Mouse (Mus musculus): Measurements from ENCODE around the gene Rcan1. TPM values are rescaled to one million over a fixed set of nuclear protein-coding genes. Genes with fewer than 3 reads are reported as not detected.
"Not testable (repeated sequence)": the region's sequence is repeated elsewhere in the genome, so short reads cannot be mapped to it uniquely, and the experiment has no call there.

Gene Rcan1
- polyA plus RNA-seq (2016; fragmentation: Nextera tagmentation; extraction: Ambion mirVana): 32.3 and 32.6 TPM in 2 replicates

DNA sequence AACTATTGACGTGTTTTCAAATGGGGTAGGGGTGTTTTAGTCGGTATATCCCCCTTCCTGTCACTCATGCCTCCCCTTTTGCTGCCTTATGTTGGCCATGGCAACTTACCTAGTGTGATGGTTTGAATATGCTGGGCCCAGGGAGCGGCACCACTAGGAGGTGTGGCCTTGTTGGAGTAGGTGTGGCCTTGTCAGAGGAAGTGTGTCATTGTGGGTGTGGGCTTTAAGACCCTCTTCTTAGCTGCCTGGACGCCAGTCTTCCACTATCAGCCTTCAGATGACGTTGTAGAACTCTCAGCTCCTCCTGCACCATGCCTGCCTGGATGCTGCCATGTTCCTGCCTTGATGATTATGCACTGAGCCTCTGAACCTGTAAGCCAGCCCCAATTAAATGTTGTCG lies at the start of gene Rcan1:
TSS of gene Rcan1 (minus strand) at position 162 of the 400 bp plus-strand sequence.
- H3K4me1 ChIP-seq (replicated peaks): no peaks in the 10 kb centered on the region
- 69% methylated on average over 6 of the region's 6 CpGs for WGBS
- H3K4me2 ChIP-seq: no peak within 1 kb of the TSS
- no peaks in the 10 kb centered on the region for H3K36me3 ChIP-seq
- H3K4me3 ChIP-seq (replicated peaks): no peak within 1 kb of the TSS
- H3K27ac ChIP-seq: no peak within 1 kb of the TSS
- no peak within 1 kb of the TSS for H3K9ac ChIP-seq (replicated peaks)
- no peaks in the 10 kb centered on the region for H3K9me3 ChIP-seq
- ATAC-seq (ENCODE audit: insufficient number of reproducible peaks, insufficient read depth, low FRiP score, low TSS enrichment, low read depth): no peak
- no peaks in the 10 kb centered on the region for H3K27me3 ChIP-seq

DNA sequence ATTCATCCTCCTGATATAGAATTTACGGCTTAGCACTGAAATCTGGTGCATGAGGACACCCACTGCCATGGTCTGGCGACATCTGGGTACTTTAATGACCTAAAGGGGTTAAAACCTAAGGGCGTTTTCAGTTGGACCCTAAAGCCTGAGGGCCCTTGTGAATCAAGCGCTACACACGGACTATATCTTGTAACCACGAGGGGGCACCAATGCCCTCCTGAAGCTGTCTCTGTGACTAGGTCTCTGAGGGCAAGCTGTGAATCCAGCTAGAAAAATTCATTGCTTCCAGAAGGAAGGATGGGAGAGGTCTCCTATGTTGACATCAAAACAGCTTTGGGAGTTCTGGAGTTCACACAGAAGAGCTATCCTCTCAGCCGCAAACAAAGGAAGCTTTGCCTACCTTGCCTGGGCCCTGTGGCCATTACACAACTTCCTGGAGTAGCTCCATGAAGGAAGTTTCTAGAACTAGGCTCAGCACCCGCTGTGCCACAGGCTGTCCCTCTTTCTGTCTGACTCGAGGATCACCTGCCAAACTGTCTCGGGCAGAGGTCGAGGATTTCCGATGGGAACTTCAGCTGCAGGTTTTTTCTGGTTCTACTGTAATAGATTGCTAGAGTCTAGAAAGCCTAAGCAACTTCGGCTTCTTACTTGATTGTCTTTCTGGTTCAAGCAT lies 49.3 kb upstream of the Rcan1 start:
- no peak overlapping the region for H3K4me2 ChIP-seq
- 52% methylated on average over 13 of the region's 13 CpGs for WGBS
- peaks cover 33% of the 10 kb centered on the region; the same call in 1 of the 2 replicates for H3K27me3 ChIP-seq
- H3K27ac ChIP-seq: no peak overlapping the region
- H3K36me3 ChIP-seq: no peaks in the 10 kb centered on the region
- ATAC-seq (ENCODE audit: insufficient number of reproducible peaks, insufficient read depth, low FRiP score, low TSS enrichment, low read depth): no peak
- H3K9me3 ChIP-seq: no peaks in the 10 kb centered on the region
- no peak overlapping the region for H3K9ac ChIP-seq (replicated peaks)
- no peak overlapping the region for H3K4me3 ChIP-seq (replicated peaks)
- peaks cover 29% of the 10 kb centered on the region for H3K4me1 ChIP-seq (replicated peaks)

DNA sequence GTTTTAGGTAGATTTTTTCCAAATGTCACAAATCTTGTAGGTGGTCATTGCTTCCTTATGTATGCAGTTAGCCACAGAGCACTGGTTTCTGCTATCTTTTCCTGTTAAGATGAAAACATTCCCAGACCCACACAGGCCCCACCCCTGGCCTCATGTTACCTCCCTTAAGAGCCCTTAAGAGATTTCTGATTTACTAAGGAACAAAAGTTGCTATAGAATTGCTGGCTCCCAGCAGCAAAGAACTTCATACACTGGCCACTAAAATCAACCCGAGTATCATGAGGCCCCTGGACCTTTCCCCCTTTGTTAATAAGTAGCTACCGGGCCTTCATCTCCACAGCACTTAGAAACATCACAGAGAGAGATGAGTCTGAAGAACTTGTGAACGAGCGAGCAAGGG lies 48.1 kb upstream of the Rcan1 start:
- peak overlapping the region; percentile 23 for H3K4me2 ChIP-seq
- peak overlapping the region; percentile 41; the same call in 1 of the 2 replicates for H3K27ac ChIP-seq
- no peaks in the 10 kb centered on the region for H3K9me3 ChIP-seq
- WGBS: 33% methylated on average over 4 of the region's 4 CpGs
- H3K4me1 ChIP-seq (replicated peaks): peaks cover 29% of the 10 kb centered on the region
- H3K36me3 ChIP-seq: no peaks in the 10 kb centered on the region
- ATAC-seq (ENCODE audit: insufficient number of reproducible peaks, insufficient read depth, low FRiP score, low TSS enrichment, low read depth): no peak
- no peak overlapping the region for H3K4me3 ChIP-seq (replicated peaks)
- H3K9ac ChIP-seq (replicated peaks): no peak overlapping the region
- H3K27me3 ChIP-seq: peaks cover 30% of the 10 kb centered on the region

DNA sequence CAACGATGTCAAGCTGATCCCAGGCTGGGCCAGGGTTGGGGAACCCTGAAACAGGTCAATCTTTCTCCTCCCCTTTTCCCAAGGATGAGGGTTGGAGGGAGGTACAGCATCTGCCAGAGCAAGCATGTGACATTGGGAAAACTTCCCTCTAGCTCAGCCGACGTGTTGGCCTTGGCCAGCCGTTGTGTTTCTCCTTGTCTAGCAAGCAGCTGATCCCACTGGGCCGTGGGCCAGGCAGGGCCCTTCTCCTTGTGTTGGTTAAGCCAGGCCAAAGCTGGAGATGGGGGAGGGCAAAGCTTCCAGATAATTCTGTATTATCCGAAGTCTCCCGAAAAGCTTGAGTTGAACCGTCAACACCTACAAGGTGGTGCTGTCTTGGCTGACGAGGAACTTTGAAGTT lies 45.5 kb upstream of the Rcan1 start:
- Histone ChIP-seq H3K4me2 (no peak overlapping the region), H3K9me3 (no peaks in the 10 kb centered on the region), H3K36me3 (no peaks in the 10 kb centered on the region), H3K4me1 (replicated peaks) (peaks cover 20% of the 10 kb centered on the region), H3K27ac (no peak overlapping the region), H3K4me3 (replicated peaks) (no peak overlapping the region), H3K27me3 (peaks cover 26% of the 10 kb centered on the region), H3K9ac (replicated peaks) (no peak overlapping the region)
- 90% methylated on average over 9 of the region's 9 CpGs for WGBS
- no peak for ATAC-seq (ENCODE audit: insufficient number of reproducible peaks, insufficient read depth, low FRiP score, low TSS enrichment, low read depth)

DNA sequence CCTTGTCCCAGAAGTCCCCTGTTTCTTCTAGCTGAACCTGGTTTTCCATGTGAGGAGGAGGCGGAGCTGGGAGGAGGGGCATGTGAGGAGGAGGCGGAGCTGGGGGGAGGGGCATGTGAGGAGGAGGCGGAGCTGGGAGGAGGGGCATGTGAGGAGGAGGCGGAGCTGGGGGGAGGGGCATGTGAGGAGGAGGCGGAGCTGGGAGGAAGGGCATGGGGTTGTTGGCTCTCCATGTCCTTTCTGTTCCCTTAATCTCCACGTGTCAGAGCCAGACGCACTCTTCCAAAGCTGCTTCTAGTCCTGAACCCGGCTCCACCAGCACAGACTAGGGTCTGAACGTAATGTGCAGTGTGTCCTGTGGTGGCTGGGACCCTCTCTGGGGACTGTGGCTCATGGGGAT lies 44.2 kb upstream of the Rcan1 start:
- not testable (repeated sequence) for H3K27ac ChIP-seq; H3K36me3 ChIP-seq; H3K4me3 ChIP-seq (replicated peaks); H3K9me3 ChIP-seq; H3K4me2 ChIP-seq; ATAC-seq (ENCODE audit: insufficient number of reproducible peaks, insufficient read depth, low FRiP score, low TSS enrichment, low read depth); H3K9ac ChIP-seq (replicated peaks)
- Histone ChIP-seq H3K4me1 (replicated peaks) (peaks cover 19% of the 10 kb centered on the region), H3K27me3 (peaks cover 17% of the 10 kb centered on the region)
- 77% methylated on average over 9 of the region's 9 CpGs for WGBS

DNA sequence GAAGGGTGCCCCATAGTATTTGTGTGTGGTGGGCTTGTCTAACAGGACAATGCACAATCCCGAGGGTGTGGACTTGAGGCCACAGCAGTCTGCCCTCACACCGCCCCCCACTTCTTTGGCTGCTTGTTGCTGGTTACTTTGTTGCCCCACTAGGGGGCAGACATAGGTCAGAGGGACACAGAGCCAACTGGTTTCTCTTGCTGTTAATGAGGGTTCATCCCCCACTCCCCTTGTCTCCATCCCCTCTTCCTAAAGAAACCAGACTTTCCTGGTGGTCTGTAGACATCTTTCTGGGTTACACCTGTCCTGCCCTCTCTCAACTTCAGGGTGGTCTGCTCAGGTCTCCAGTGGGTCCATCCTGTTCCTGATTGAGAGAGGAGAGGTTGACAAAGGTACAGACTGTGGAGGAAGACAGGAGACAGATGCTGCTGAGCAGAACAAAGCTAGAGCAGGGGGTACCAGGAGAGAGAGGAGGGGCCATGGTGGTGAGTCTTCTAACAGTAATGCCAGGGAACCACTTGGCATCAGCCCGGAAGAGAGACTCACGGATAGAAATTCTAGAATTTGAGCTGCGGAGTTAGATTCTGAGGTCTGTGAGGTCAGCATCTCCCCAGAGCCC lies 41.2 kb upstream of the Rcan1 start:
- Histone ChIP-seq H3K4me2 (no peak overlapping the region), H3K9ac (replicated peaks) (no peak overlapping the region), H3K4me1 (replicated peaks) (peaks cover 3% of the 10 kb centered on the region), H3K36me3 (no peaks in the 10 kb centered on the region), H3K27ac (no peak overlapping the region), H3K9me3 (no peaks in the 10 kb centered on the region), H3K4me3 (replicated peaks) (no peak overlapping the region), H3K27me3 (peaks cover 13% of the 10 kb centered on the region)
- no peak for ATAC-seq (ENCODE audit: insufficient number of reproducible peaks, insufficient read depth, low FRiP score, low TSS enrichment, low read depth)
- 63% methylated on average over 5 of the region's 5 CpGs for WGBS

DNA sequence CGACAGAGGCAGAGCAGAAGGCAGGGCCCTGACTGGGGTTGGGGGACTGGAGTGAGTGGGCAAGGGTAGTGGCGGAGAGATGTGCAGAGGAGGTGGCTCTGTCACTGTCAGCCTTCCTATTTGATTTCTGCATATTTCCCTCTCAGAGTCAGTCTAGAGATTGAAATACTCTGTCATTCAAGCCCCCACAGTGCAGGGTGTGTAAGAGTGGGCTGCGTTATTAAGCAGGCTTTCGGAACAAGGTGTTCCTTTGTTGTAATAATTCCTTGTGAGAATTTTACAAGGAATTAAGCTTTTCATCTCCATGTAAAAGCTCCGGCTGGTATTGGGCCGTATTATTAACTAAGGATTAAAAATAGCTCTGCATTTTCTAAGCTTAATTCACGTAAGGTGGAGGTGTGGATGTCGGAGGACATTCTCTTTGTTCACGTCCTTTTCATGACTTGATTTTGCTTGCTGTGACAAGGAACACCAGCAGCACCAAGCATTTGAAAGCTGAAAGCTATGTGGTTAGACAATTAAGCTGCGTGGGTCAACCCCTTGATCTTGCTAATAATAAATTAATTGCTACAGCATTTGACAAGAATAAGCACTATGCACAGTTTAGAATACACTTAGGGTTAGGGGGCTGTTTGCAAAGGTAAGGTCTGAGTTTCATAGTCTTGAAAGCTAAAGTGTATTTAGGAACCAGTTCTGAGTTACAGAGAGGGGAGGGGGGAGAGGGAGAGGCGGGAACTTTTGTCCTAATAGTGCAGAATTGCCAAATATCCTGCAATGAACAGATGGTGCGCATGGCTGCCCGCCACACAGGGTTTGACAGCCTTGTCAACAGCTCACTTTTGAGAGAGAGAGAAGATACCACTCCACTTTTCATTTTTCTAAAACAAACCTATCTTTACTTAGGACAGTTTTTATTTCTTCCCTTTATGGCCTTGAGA lies 40.4 kb upstream of the Rcan1 start:
- Histone ChIP-seq H3K4me3 (replicated peaks) (no peak overlapping the region), H3K4me1 (replicated peaks) (peaks cover 3% of the 10 kb centered on the region), H3K4me2 (no peak overlapping the region), H3K36me3 (no peaks in the 10 kb centered on the region), H3K27ac (no peak overlapping the region), H3K9me3 (no peaks in the 10 kb centered on the region), H3K9ac (replicated peaks) (no peak overlapping the region), H3K27me3 (peaks cover 13% of the 10 kb centered on the region)
- WGBS: 64% methylated on average over 13 of the region's 13 CpGs
- ATAC-seq (ENCODE audit: insufficient number of reproducible peaks, insufficient read depth, low FRiP score, low TSS enrichment, low read depth): no peak

DNA sequence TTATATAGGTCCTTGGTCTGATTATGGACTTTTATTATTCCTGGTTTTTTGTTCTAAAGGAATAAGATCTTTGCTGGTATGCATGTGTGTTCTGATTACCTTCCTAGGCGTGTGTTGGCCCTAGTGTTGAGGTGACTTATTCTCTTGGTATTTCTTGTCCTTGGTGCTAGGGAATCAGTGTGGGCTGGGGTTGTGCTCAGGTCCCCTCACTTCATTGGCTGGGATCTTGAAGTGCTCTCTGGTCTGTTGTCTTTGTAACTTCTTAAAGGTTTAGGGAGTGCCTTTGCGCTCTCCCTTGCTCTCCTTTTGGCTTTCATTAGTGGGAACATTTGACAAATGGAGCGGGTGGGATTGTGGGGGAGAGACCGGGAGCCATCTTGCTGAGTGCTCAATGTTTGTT lies 36.9 kb upstream of the Rcan1 start:
- ATAC-seq (ENCODE audit: insufficient number of reproducible peaks, insufficient read depth, low FRiP score, low TSS enrichment, low read depth): no peak
- Histone ChIP-seq H3K4me1 (replicated peaks) (peaks cover 3% of the 10 kb centered on the region), H3K9ac (replicated peaks) (no peak overlapping the region), H3K9me3 (no peaks in the 10 kb centered on the region), H3K27ac (no peak overlapping the region), H3K36me3 (no peaks in the 10 kb centered on the region), H3K4me3 (replicated peaks) (no peak overlapping the region), H3K27me3 (peaks cover 6% of the 10 kb centered on the region; the same call in 1 of the 2 replicates), H3K4me2 (no peak overlapping the region)
- WGBS: 87% methylated on average over 4 of the region's 4 CpGs

DNA sequence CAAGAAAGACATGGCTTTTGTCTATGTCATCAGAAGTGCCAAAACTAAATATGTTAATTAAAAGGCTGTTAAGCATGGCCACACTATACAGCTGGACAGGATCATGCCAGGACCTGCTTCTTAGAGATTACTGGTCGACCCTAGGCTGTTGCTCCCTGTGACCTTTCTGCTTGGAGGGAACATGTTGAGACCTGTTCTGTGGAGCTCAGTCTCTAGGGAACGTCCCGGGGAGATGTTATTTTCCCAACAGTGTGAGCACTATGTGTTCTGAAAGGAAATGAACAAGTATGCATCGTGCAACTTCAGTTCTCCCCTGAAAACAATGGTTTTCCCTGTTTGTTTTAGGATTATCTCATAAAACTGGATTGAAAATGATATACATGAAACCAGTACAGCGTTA lies 32.4 kb upstream of the Rcan1 start:
- H3K4me2 ChIP-seq: no peak overlapping the region
- H3K4me3 ChIP-seq (replicated peaks): no peak overlapping the region
- peaks cover 35% of the 10 kb centered on the region for H3K27me3 ChIP-seq
- no peak for ATAC-seq (ENCODE audit: insufficient number of reproducible peaks, insufficient read depth, low FRiP score, low TSS enrichment, low read depth)
- H3K9me3 ChIP-seq: no peaks in the 10 kb centered on the region
- no peaks in the 10 kb centered on the region for H3K36me3 ChIP-seq
- H3K9ac ChIP-seq (replicated peaks): no peak overlapping the region
- H3K4me1 ChIP-seq (replicated peaks): peaks cover 12% of the 10 kb centered on the region
- WGBS: 69% methylated on average over 5 of the region's 5 CpGs
- H3K27ac ChIP-seq: no peak overlapping the region

DNA sequence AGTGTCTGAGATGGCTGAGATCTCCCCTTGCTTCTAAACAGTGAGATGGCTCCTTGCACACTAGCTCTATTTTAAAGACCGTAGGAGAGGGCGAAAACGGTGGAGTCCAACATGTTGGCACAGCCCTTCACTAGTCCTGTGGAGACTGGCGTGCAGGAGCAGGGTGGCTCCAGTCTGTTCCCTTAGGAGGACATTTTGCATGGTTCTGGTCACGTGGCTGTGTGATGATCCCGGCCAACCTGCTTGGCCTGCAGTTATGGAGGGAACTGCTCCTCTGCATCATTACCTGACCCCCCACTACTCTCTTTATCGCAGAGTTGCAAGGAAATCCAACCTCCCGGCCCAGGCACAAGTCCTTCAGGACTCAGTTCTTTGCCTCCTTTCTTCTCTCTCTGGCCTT lies 29.9 kb upstream of the Rcan1 start:
- peaks cover 59% of the 10 kb centered on the region for H3K27me3 ChIP-seq
- no peak for ATAC-seq (ENCODE audit: insufficient number of reproducible peaks, insufficient read depth, low FRiP score, low TSS enrichment, low read depth)

DNA sequence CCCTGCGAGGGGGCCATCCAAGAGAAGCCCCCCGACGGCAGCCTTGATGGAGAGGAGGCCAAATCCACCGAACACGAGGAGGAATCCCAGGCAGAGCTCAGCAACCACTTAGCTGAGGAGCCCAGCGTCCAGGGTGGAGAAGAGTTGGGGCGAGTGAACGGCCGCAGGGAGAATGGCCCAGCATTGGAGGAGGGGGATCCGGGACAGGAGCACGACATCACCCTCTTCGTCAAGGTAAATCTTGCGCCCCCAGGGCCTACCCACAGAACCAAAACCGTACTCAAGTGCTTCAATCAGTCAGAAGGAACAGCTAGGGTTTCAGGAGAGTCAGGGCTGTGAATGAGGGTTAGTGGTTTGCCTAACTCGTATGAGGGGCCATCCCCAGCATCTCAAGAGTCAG lies 28.7 kb upstream of the Rcan1 start:
- 16% methylated on average over 15 of the region's 15 CpGs for WGBS
- Histone ChIP-seq H3K9ac (replicated peaks) (peak overlapping the region; percentile 52; the same call in 1 of the 2 replicates), H3K4me1 (replicated peaks) (peaks cover 19% of the 10 kb centered on the region), H3K27me3 (peaks cover 64% of the 10 kb centered on the region), H3K36me3 (no peaks in the 10 kb centered on the region), H3K27ac (no peak overlapping the region), H3K9me3 (no peaks in the 10 kb centered on the region), H3K4me2 (peak overlapping the region; percentile 97), H3K4me3 (replicated peaks) (peak overlapping the region; percentile 60)
- ATAC-seq (ENCODE audit: insufficient number of reproducible peaks, insufficient read depth, low FRiP score, low TSS enrichment, low read depth): no peak

More for the DNA sequence above, 29.9 kb upstream of the Rcan1 start:
- Histone ChIP-seq H3K4me1 (replicated peaks) (peaks cover 19% of the 10 kb centered on the region), H3K4me3 (replicated peaks) (no peak overlapping the region), H3K4me2 (no peak overlapping the region), H3K9me3 (no peaks in the 10 kb centered on the region), H3K27ac (no peak overlapping the region), H3K9ac (replicated peaks) (no peak overlapping the region), H3K36me3 (no peaks in the 10 kb centered on the region)
- WGBS: 81% methylated on average over 8 of the region's 8 CpGs
